Mouse (Mus musculus) liver, embryonic 11.5 days (tissue): ENCODE data around the gene B230219D22Rik. TPM values are rescaled to one million over a fixed set of nuclear protein-coding genes. Genes with fewer than 3 reads are reported as not detected.
"Not testable (repeated sequence)": the region's sequence is repeated elsewhere in the genome, so short reads cannot be mapped to it uniquely, and the experiment has no call there.

Experiments used
- ATAC-seq: fragments of 200-750 bp; cut with Nextera tagmentation; replicated peaks from 2 replicates; pipeline ENCODE4 v1.8.0; 2017; ENCODE audit warnings: moderate number of reproducible peaks, mild to moderate bottlenecking, moderate TSS enrichment, moderate library complexity; ENCODE audit not compliant: low FRiP score
- DNase-seq: peaks from one replicate; pipeline ENCODE4 v3.0.0-alpha.2; 2017; ENCODE audit warnings: low spot score
- H3K27ac ChIP-seq: fragments of 300-500 bp; sonication (generic); 2 replicates; pipeline ENCODE4 v1.5.1; 2014; ENCODE audit warnings: mild to moderate bottlenecking, low read depth, low read length, control low read depth
- H3K27me3 ChIP-seq: fragments of 300-500 bp; sonication (generic); replicated peaks from 2 replicates; pipeline ENCODE4 v1.6.1; 2014; ENCODE audit warnings: low read length, mixed read lengths; ENCODE audit not compliant: control insufficient read depth, insufficient read depth
- H3K36me3 ChIP-seq: fragments of 300-500 bp; sonication (generic); 2 replicates; pipeline ENCODE4 v1.6.1; 2014; ENCODE audit warnings: mild to moderate bottlenecking, low read length, moderate library complexity, mixed read lengths; ENCODE audit not compliant: control insufficient read depth, insufficient read depth
- H3K4me1 ChIP-seq: fragments of 300-500 bp; sonication (generic); replicated peaks from 2 replicates; pipeline ENCODE4 v1.6.1; 2014; ENCODE audit warnings: low read length, mixed read lengths; ENCODE audit not compliant: control insufficient read depth, insufficient read depth
- H3K4me2 ChIP-seq: fragments of 300-500 bp; sonication (generic); 2 replicates; pipeline ENCODE4 v1.6.1; 2014; ENCODE audit warnings: mild to moderate bottlenecking, control low read depth, moderate library complexity
- H3K4me3 ChIP-seq: fragments of 300-500 bp; sonication (generic); 2 replicates; pipeline ENCODE4 v1.5.1; 2014; ENCODE audit warnings: low read depth, low read length, control low read depth
- H3K9ac ChIP-seq: fragments of 300-500 bp; sonication (generic); 2 replicates; pipeline ENCODE4 v1.6.1; 2014; ENCODE audit warnings: low read depth, low read length, control low read depth
- H3K9me3 ChIP-seq: fragments of 300-500 bp; sonication (generic); 2 replicates; pipeline ENCODE4 v1.6.1; 2016; ENCODE audit warnings: low read length, inconsistent platforms, mixed read lengths; ENCODE audit not compliant: control insufficient read depth
- WGBS: fragments of 180-500 bp; shearing (Covaris S2); extraction: QIAGEN DNeasy Blood & Tissue Kit; methylation state at CpG from one replicate; pipeline ENCODE4 v1.1.7; 2014; 5-methylcytosine and 5-hydroxymethylcytosine counted together
- polyA plus RNA-seq: library from polyadenylated mRNA; unstranded; fragments of >200 nt; fragmentation: Nextera tagmentation; extraction: Ambion mirVana; gene quantifications from 2 replicates; pipeline ENCODE4 v1.2.1, GENCODE M21; 2014

B230219D22Rik gene
- polyA plus RNA-seq, 1 experiment from 2014 or later: 39.3 TPM

DNA sequence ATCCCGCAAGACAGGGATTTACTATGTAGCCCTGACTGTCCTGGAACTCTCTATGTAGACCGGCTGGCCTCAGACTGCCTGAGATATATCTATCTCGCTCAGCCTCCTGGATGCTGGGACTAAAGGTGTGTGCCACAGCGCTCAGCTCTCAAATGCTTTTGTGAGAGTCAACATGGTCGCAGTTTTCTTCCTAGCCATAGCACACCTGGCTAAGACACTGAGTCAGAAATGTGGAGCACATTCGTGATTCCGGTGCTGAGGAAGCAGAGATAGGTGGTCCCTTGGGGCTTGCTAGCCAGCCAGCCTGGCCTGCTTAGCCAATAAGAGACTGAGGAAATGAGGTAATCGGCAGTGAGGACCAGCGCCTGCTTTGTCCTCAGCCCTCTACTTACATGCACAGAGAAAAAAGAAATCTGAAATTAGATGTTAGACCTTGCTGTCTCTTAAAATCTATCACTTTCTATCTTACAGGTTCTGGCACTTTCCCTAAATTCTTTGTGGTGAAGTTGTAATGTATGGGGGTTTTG, 6.8 kb upstream of the B230219D22Rik start:
- Histone ChIP-seq H3K9ac (no peak overlapping the region), H3K27ac (no peak overlapping the region), H3K27me3 (no peaks in the 10 kb centered on the region), H3K4me2 (no peak overlapping the region), H3K36me3 (peaks cover 2% of the 10 kb centered on the region; the same call in 1 of the 2 replicates), H3K4me3 (no peak overlapping the region), H3K4me1 (no peaks in the 10 kb centered on the region), H3K9me3 (no peaks in the 10 kb centered on the region)
- 66% methylated on average over 9 of the region's 9 CpGs for WGBS
- ATAC-seq (no peak), DNase-seq (no peak)

- Histone ChIP-seq H3K9me3 (no peaks in the 10 kb centered on the region), H3K4me2 (no peak overlapping the region), H3K27me3 (no peaks in the 10 kb centered on the region), H3K27ac (no peak overlapping the region), H3K36me3 (no peaks in the 10 kb centered on the region), H3K4me3 (no peak overlapping the region), H3K9ac (no peak overlapping the region), H3K4me1 (no peaks in the 10 kb centered on the region)
- ATAC-seq (no peak), DNase-seq (no peak)
- WGBS: 59% methylated on average over 4 of the region's 4 CpGs
These were observed 4.9 kb upstream of the B230219D22Rik start for GRCm38 (mm10) chr13:55687927-55688602.

GRCm38 (mm10) chr13:55693243-55693721, 358 bp downstream of the B230219D22Rik start:
- peak overlapping the region; percentile 78 for H3K4me2 ChIP-seq
- peak overlapping the region; percentile 98 for H3K4me3 ChIP-seq
- no peaks in the 10 kb centered on the region for H3K9me3 ChIP-seq
- ATAC-seq (no peak; the same call in none of the 2 replicates), DNase-seq (peak; percentile 61)
- H3K9ac ChIP-seq: peak overlapping the region; percentile 100
- WGBS: under 1% methylated on average over 59 of the region's 70 CpGs
- H3K27ac ChIP-seq: peak overlapping the region; percentile 99
- peaks cover 14% of the 10 kb centered on the region for H3K4me1 ChIP-seq
- H3K27me3 ChIP-seq: no peaks in the 10 kb centered on the region
- no peaks in the 10 kb centered on the region; the same call in 1 of the 2 replicates for H3K36me3 ChIP-seq

DNA sequence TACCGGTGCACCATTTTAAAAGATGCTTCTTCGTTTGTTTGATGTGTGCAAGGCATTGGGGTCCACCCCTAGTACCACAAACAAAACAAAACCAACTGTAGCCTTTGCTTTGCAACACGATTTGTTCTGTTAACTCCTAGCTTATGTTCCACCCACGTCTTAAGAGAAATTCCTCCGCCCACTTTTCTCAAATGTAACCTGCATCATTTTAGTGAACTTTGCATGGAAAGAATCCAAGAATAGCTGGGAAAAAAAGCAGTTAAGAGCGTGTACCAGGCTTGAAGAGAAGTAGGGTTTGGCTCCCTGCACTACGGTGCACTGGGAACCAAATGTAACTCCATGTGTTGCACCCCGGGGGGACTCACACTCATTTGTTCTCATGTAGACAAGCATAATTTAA, 1.2 kb downstream of the B230219D22Rik start:
- H3K27me3 ChIP-seq: no peaks in the 10 kb centered on the region
- no peaks in the 10 kb centered on the region for H3K9me3 ChIP-seq
- ATAC-seq: no peak
- peak overlapping the region; percentile 78 for H3K4me2 ChIP-seq
- peak overlapping the region; percentile 98 for H3K4me3 ChIP-seq
- H3K36me3 ChIP-seq: peaks cover 6% of the 10 kb centered on the region
- H3K9ac ChIP-seq: peak overlapping the region; percentile 100
- WGBS: 19% methylated on average over 8 of the region's 8 CpGs
- H3K4me1 ChIP-seq: peaks cover 14% of the 10 kb centered on the region
- 0 out of 2 replicates have a peak overlapping the region, but pooled peaks have one; percentile 10 for H3K27ac ChIP-seq
- no peak for DNase-seq

DNA sequence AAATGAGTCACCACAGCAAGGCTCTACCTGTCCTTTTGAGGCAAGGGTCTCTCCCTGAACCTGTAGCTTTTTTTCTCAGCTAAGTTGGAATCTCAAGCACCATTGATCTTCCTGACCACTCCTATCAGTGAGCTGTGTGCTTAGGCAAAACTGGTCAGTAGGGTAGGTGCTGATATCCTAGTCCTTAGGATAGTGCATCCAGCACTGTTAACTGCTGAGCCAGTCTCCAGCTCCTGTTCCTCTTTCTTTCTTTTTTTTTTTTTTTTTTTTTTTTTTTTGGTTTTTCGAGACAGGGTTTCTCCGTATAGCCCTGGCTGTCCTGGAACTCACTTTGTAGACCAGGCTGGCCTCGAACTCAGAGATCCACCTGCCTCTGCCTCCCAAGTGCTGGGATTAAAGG, 3.1 kb downstream of the B230219D22Rik start:
- 83% methylated on average over 1 of the region's 3 CpGs for WGBS
- not testable (repeated sequence) for H3K9ac ChIP-seq, H3K27me3 ChIP-seq, H3K27ac ChIP-seq, ATAC-seq, DNase-seq, H3K9me3 ChIP-seq, H3K4me3 ChIP-seq
- H3K36me3 ChIP-seq: peaks cover 22% of the 10 kb centered on the region
- H3K4me2 ChIP-seq: peak overlapping the region; percentile 19; the same call in 1 of the 2 replicates
- peaks cover 14% of the 10 kb centered on the region for H3K4me1 ChIP-seq

DNA sequence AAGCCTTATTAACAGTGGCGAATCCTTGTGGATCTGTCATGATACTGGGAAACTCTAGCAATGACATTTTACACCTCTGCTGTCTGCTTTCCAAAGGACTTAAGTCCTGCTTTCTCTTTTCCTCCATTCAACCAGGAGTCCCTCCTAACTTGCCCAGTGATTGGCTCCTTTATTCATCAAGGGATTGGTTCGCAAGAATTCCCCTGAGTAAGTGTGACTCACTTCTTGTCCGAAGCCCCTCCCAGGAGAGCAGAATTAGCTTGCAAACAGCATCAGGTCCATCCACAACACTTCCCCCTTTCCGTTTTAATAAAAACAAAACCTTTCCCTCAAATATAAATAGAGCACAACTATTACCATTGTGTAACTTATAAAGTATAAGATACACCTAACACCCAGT, 11.4 kb downstream of the B230219D22Rik start:
- no peaks in the 10 kb centered on the region for H3K9me3 ChIP-seq
- H3K4me1 ChIP-seq: no peaks in the 10 kb centered on the region
- peaks cover 36% of the 10 kb centered on the region for H3K36me3 ChIP-seq
- H3K9ac ChIP-seq: no peak overlapping the region
- 87% methylated on average over 4 of the region's 4 CpGs for WGBS
- ATAC-seq: no peak
- H3K4me2 ChIP-seq: no peak overlapping the region
- no peaks in the 10 kb centered on the region for H3K27me3 ChIP-seq
- no peak overlapping the region for H3K27ac ChIP-seq
- no peak overlapping the region for H3K4me3 ChIP-seq
- DNase-seq: no peak

DNA sequence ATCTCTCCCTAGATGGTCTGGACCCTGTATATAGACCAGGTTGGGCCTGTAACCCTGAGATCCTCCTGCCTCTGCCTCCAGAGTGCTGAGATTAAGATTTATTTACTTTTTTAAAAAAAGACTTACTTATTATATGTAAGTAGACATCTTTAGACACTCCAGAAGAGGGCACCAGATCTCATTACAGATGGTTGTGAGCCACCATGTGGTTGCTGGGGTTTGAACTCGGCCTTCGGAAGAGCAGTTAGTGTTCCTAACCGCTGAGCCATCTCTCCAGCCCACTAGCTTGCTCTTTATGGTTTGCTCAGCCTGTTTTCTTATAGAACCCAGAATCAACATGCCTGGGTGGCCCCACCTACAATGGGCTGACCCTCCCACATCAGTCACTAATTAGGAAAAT, 19.9 kb downstream of the B230219D22Rik start:
- Histone ChIP-seq H3K36me3 (no peaks in the 10 kb centered on the region; the same call in 1 of the 2 replicates), H3K4me2 (no peak overlapping the region), H3K9ac (no peak overlapping the region), H3K4me1 (no peaks in the 10 kb centered on the region), H3K9me3 (no peaks in the 10 kb centered on the region), H3K4me3 (no peak overlapping the region), H3K27ac (no peak overlapping the region), H3K27me3 (no peaks in the 10 kb centered on the region)
- WGBS: 82% methylated on average over 3 of the region's 3 CpGs
- ATAC-seq (no peak), DNase-seq (no peak)

GRCm38 (mm10) chr13:55714501-55715166, 21.7 kb downstream of the B230219D22Rik start, which contains the start of gene Txndc15:
Gene Txndc15 (plus strand): TSS chr13:55714650.
- H3K4me1 ChIP-seq: no peaks in the 10 kb centered on the region
- H3K4me2 ChIP-seq: peak within 1 kb of the TSS; percentile 78
- H3K9me3 ChIP-seq: no peaks in the 10 kb centered on the region
- H3K4me3 ChIP-seq: peak within 1 kb of the TSS; percentile 85
- H3K27me3 ChIP-seq: no peaks in the 10 kb centered on the region
- peak within 1 kb of the TSS; percentile 92 for H3K9ac ChIP-seq
- peaks cover 6% of the 10 kb centered on the region; the same call in 1 of the 2 replicates for H3K36me3 ChIP-seq
- H3K27ac ChIP-seq: peak within 1 kb of the TSS; percentile 54; the same call in 1 of the 2 replicates
- WGBS: under 1% methylated on average over 63 of the region's 63 CpGs
- DNase-seq (peak; percentile 86), ATAC-seq (peak; percentile 94)
